Mouse (Mus musculus): Measurements from ENCODE around the gene Gm26602. TPM values are rescaled to one million over a fixed set of nuclear protein-coding genes. Genes with fewer than 3 reads are reported as not detected.

Gm26602 gene
- total RNA-seq, 1 experiment = 2.3 TPM

- in situ Hi-C loops (cut with MboI; ENCODE audit: low sequenced_read_pairs in 2 of 2, unreplicated experiment in 2 of 2) = no loop called here
These were observed 14.5 kb downstream of the Gm26602 start for GRCm38 (mm10) chr10:79924998-79925784.

DNA sequence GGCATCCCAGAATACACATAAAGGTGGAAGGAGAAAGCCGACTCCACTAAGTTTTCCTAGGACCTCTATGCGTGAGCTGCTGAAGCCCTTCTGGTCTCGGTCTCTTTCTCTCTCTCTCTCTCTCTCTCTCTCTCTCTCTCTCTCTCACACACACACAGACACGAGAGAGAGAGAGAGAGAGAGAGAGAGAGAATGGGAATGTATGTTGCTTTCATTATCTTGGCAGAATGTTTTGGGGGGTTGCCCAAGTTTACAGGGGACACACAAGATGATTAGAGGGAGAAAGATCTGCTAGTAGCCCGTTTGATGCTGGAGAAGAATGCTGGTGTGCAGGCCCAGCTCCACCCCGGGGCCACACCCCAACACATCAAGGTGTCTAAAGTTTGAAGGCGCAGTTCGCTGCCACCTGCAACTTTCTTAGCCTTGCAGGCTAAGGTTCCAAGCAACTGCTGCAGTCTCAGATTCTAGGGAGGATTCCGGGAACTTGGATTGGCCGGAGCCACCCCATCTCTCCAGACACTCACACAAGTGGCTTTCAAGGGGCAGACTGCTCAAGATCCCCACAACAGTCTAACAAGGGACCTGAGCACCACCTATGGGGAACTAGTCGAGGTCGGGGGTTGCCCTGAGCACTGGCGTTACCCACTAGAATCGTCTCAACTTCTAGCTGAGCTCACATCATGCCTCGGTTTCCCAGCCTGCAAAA is 15.3 kb downstream of the Gm26602 start:
- no peak overlapping the region for H3K27ac ChIP-seq (ENCODE audit: insufficient read depth, low read depth, low read length, poor library complexity, severe bottlenecking)
- DNase-seq (ENCODE audit: low read depth, low spot score) = no peak

More at GRCm38 (mm10) chr10:79924998-79925784, 14.5 kb downstream of the Gm26602 start:
- no peak overlapping the region for H3K9ac ChIP-seq (ENCODE audit: insufficient read depth, low read depth, low read length, poor library complexity, severe bottlenecking)
- H3K4me1 ChIP-seq (ENCODE audit: control insufficient read depth in 2 of 2, insufficient read depth in 2 of 2, low read length in 2 of 2, poor library complexity in 1 of 2) = peaks cover 3 to 16% of the 10 kb centered on the region in 2 experiments; a peak in 2 of 4 replicates
- no peak overlapping the region for H3K4me3 ChIP-seq (ENCODE audit: insufficient read depth in 1 of 2, low read depth in 1 of 2, low read length in 2 of 2, poor library complexity in 1 of 2, severe bottlenecking in 1 of 2)
- no peak for TF ChIP-seq MAFK (IDR thresholded peaks at IDR 0.05; ENCODE audit: insufficient read depth, low read depth, low read length)
- peak; percentile 69; the same call in 1 of the 2 replicates for TF ChIP-seq HCFC1 (IDR thresholded peaks at IDR 0.05; ENCODE audit: borderline replicate concordance, insufficient read depth, low read length)
- peak; percentile 96 for TF ChIP-seq ZC3H11A (IDR thresholded peaks at IDR 0.05; ENCODE audit: borderline replicate concordance, low read depth, low read length)
- TF ChIP-seq CHD2 (IDR thresholded peaks at IDR 0.05; ENCODE audit: low read depth, low read length) = no peak
- no peak for TF ChIP-seq ZNF384 (IDR thresholded peaks at IDR 0.05; ENCODE audit: low read depth, low read length)
- no peaks in the 10 kb centered on the region for H3K36me3 ChIP-seq (ENCODE audit: control insufficient read depth, insufficient read depth, low read length, poor library complexity, severe bottlenecking)
- peak; percentile 78 for DNase-seq (ENCODE audit: low read depth, low spot score)
- H3K9me3 ChIP-seq (ENCODE audit: control insufficient read depth, insufficient read depth, low read depth, low read length) = no peaks in the 10 kb centered on the region
- no peak overlapping the region for H3K27ac ChIP-seq (ENCODE audit: insufficient read depth, low read depth, low read length, poor library complexity, severe bottlenecking)

DNA sequence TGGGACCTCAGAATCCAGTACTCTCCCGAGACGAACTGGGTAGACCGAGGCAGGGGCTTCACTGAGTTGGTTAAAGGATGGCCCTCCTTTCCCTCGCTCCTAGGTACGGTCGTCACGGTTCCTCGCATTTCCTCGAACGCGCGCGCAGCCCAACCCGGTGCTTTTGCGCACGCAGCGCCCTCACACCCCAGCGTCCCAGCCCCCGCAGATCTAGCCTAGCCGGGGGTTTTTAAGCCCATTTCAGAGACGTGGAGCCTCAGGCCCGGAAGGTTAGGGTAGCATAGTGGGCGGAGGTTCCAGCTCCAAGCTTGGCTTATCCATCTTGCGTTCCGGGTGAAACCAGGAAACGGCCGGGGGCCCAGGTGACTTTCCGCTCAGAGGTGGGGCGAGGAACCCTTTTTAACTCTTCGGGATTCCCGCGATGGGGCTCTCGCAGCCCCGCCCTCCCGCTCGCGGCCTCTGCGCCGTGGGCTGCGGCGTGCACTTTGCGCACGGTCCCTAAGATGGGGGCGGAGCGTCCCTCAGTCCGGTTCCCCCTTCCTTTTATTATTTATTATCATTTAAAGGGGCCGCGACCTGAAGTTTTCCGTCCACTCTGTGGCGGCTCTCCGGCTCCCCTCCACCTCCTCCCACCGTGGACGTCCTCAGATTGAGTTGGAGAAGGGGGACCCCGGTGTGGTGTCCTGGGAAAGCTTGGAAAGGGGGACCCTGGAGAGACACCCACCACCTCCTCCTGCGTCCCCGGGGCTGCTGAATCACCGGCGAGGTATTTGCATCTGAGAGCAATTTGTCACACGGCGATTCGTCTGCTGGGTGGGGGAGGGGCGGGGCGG is 16.1 kb downstream of the Gm26602 start, which contains the start of gene Arid3a:
Arid3a (plus strand) TSS at position 553 of the 833 bp plus-strand sequence.
- no peaks in the 10 kb centered on the region for H3K36me3 ChIP-seq (ENCODE audit: control insufficient read depth, insufficient read depth, low read length, poor library complexity, severe bottlenecking)
- peak within 1 kb of the TSS; percentile 81 to 96 for H3K4me3 ChIP-seq (ENCODE audit: insufficient read depth in 1 of 2, low read depth in 1 of 2, low read length in 2 of 2, poor library complexity in 1 of 2, severe bottlenecking in 1 of 2)
- H3K9ac ChIP-seq (ENCODE audit: insufficient read depth, low read depth, low read length, poor library complexity, severe bottlenecking) = peak within 1 kb of the TSS; percentile 82
- in situ Hi-C loops (cut with MboI; ENCODE audit: low sequenced_read_pairs in 2 of 2, unreplicated experiment in 2 of 2) = no loop called here
- peak; percentile 83 for DNase-seq (ENCODE audit: low read depth, low spot score)
- peak within 1 kb of the TSS; percentile 36; the same call in 1 of the 2 replicates for H3K27ac ChIP-seq (ENCODE audit: insufficient read depth, low read depth, low read length, poor library complexity, severe bottlenecking)
- TF ChIP-seq ZNF384 (IDR thresholded peaks at IDR 0.05; ENCODE audit: low read depth, low read length) = no peak
- TF ChIP-seq MAFK (IDR thresholded peaks at IDR 0.05; ENCODE audit: insufficient read depth, low read depth, low read length) = no peak
- no peak for TF ChIP-seq ZC3H11A (IDR thresholded peaks at IDR 0.05; ENCODE audit: borderline replicate concordance, low read depth, low read length)
- TF ChIP-seq HCFC1 (IDR thresholded peaks at IDR 0.05; ENCODE audit: borderline replicate concordance, insufficient read depth, low read length) = peak; percentile 71; the same call in 1 of the 2 replicates
- peak; percentile 94 for TF ChIP-seq CHD2 (IDR thresholded peaks at IDR 0.05; ENCODE audit: low read depth, low read length)
- peaks cover 0 to 6% of the 10 kb centered on the region in 2 experiments; a peak in 2 of 4 replicates for H3K4me1 ChIP-seq (ENCODE audit: control insufficient read depth in 2 of 2, insufficient read depth in 2 of 2, low read length in 2 of 2, poor library complexity in 1 of 2)
- H3K9me3 ChIP-seq (ENCODE audit: control insufficient read depth, insufficient read depth, low read depth, low read length) = no peaks in the 10 kb centered on the region

More for the DNA sequence above, 15.3 kb downstream of the Gm26602 start:
- Histone ChIP-seq H3K9ac (ENCODE audit: insufficient read depth, low read depth, low read length, poor library complexity, severe bottlenecking) (peak overlapping the region; percentile 77), H3K36me3 (ENCODE audit: control insufficient read depth, insufficient read depth, low read length, poor library complexity, severe bottlenecking) (no peaks in the 10 kb centered on the region), H3K4me1 (ENCODE audit: control insufficient read depth in 2 of 2, insufficient read depth in 2 of 2, low read length in 2 of 2, poor library complexity in 1 of 2) (peaks cover 0 to 9% of the 10 kb centered on the region in 2 experiments; a peak in 2 of 4 replicates), H3K9me3 (ENCODE audit: control insufficient read depth, insufficient read depth, low read depth, low read length) (no peaks in the 10 kb centered on the region), H3K4me3 (ENCODE audit: insufficient read depth in 1 of 2, low read depth in 1 of 2, low read length in 2 of 2, poor library complexity in 1 of 2, severe bottlenecking in 1 of 2) (peak overlapping the region; percentile 81 to 96)
- TF ChIP-seq HCFC1 (IDR thresholded peaks at IDR 0.05; ENCODE audit: borderline replicate concordance, insufficient read depth, low read length) = no peak
- no peak for TF ChIP-seq ZC3H11A (IDR thresholded peaks at IDR 0.05; ENCODE audit: borderline replicate concordance, low read depth, low read length)
- TF ChIP-seq MAFK (IDR thresholded peaks at IDR 0.05; ENCODE audit: insufficient read depth, low read depth, low read length) = no peak
- no peak for TF ChIP-seq ZNF384 (IDR thresholded peaks at IDR 0.05; ENCODE audit: low read depth, low read length)
- no peak for TF ChIP-seq CHD2 (IDR thresholded peaks at IDR 0.05; ENCODE audit: low read depth, low read length)
- in situ Hi-C loops (cut with MboI; ENCODE audit: low sequenced_read_pairs in 2 of 2, unreplicated experiment in 2 of 2) = no loop called here

Measured in ES-E14 (cell line).